Mouse (Mus musculus): ENCODE results near the gene Snx18.

The Snx18 gene

GRCm38 (mm10) chr13:113615971-113616671, 2.2 kb downstream of the Snx18 start:
- DNase-seq (ENCODE audit: low spot score): no peak

- DNase-seq (ENCODE audit: low spot score): no peak
Measured at GRCm38 (mm10) chr13:113615546-113615941, 2.8 kb downstream of the Snx18 start.

- DNase-seq (ENCODE audit: low spot score): no peak
Measured at GRCm38 (mm10) chr13:113614635-113615545, 3.5 kb downstream of the Snx18 start.

GRCm38 (mm10) chr13:113613882-113614281, 4.5 kb downstream of the Snx18 start:
- no peak for DNase-seq (ENCODE audit: low spot score)

- DNase-seq (ENCODE audit: low spot score): no peak
Measured at GRCm38 (mm10) chr13:113613341-113613740, 5.0 kb downstream of the Snx18 start.

- DNase-seq (ENCODE audit: low spot score): no peak
Measured at GRCm38 (mm10) chr13:113612141-113612950, 6.0 kb downstream of the Snx18 start.

GRCm38 (mm10) chr13:113610732-113611500, 7.4 kb downstream of the Snx18 start:
- no peak for DNase-seq (ENCODE audit: low spot score)

GRCm38 (mm10) chr13:113609429-113609828, 8.9 kb downstream of the Snx18 start:
- no peak for DNase-seq (ENCODE audit: low spot score)

- no peak for DNase-seq (ENCODE audit: low spot score)
Measured at GRCm38 (mm10) chr13:113607821-113608220, 10.5 kb downstream of the Snx18 start.

- DNase-seq (ENCODE audit: low spot score): no peak
Measured at GRCm38 (mm10) chr13:113607371-113607770, 11.0 kb downstream of the Snx18 start.

GRCm38 (mm10) chr13:113606741-113607358, 11.5 kb downstream of the Snx18 start:
- no peak for DNase-seq (ENCODE audit: low spot score)

- no peak for DNase-seq (ENCODE audit: low spot score)
Measured at GRCm38 (mm10) chr13:113606131-113606530, 12.2 kb downstream of the Snx18 start.

GRCm38 (mm10) chr13:113605693-113606092, 12.7 kb downstream of the Snx18 start:
- DNase-seq (ENCODE audit: low spot score): no peak

GRCm38 (mm10) chr13:113604321-113604720, 14.0 kb downstream of the Snx18 start:
- DNase-seq (ENCODE audit: low spot score): no peak

GRCm38 (mm10) chr13:113602882-113603342, 15.5 kb downstream of the Snx18 start:
- no peak for DNase-seq (ENCODE audit: low spot score)

GRCm38 (mm10) chr13:113601831-113602604, 16.3 kb downstream of the Snx18 start:
- DNase-seq (ENCODE audit: low spot score): no peak

GRCm38 (mm10) chr13:113600531-113601463, 17.6 kb downstream of the Snx18 start:
- no peak for DNase-seq (ENCODE audit: low spot score)

- DNase-seq (ENCODE audit: low spot score): no peak
Measured at GRCm38 (mm10) chr13:113599701-113600530, 18.4 kb downstream of the Snx18 start.

All from layer of hippocampus, adult 9-10 months (tissue).